Mouse (Mus musculus) myocyte (in vitro differentiated cells): ENCODE results near the gene Adcy9. TPM values are rescaled to one million over a fixed set of nuclear protein-coding genes. Genes with fewer than 3 reads are reported as not detected.

Experiments used
- H3K27me3 ChIP-seq: one replicate; pipeline ENCODE4 v1.6.1; 2011; ENCODE audit not compliant: control insufficient read depth, insufficient read depth, insufficient read length
- H3K36me3 ChIP-seq: one replicate; pipeline ENCODE4 v1.6.1; 2011; ENCODE audit not compliant: control insufficient read depth, insufficient read depth
- H3K4me2 ChIP-seq: one replicate; pipeline ENCODE4 v1.6.1; 2011; ENCODE audit warnings: low read depth, control low read depth
- H3K4me3 ChIP-seq: one replicate; pipeline ENCODE4 v1.5.1; 2011; ENCODE audit warnings: mild to moderate bottlenecking, control low read depth, moderate library complexity
- H3K79me2 ChIP-seq: one replicate; pipeline ENCODE4 v1.6.1; 2011; ENCODE audit not compliant: control insufficient read depth, insufficient read depth
- H3ac ChIP-seq: one replicate; pipeline ENCODE4 v1.6.1; 2011; ENCODE audit not compliant: control insufficient read depth, insufficient read length
- CEBPB ChIP-seq: IDR thresholded peaks from 2 replicates; pipeline ENCODE4 v1.6.1; 2011; ENCODE audit warnings: mild to moderate bottlenecking, moderate library complexity; ENCODE audit not compliant: poor library complexity, insufficient read depth, severe bottlenecking
- E2F4 ChIP-seq: IDR thresholded peaks from one replicate; pipeline ENCODE4 v1.6.1; 2011; ENCODE audit warnings: mild to moderate bottlenecking, control low read depth, moderate library complexity; ENCODE audit not compliant: insufficient read depth
- MAX ChIP-seq: IDR thresholded peaks from one replicate; pipeline ENCODE4 v1.6.1; 2011; ENCODE audit warnings: low read depth, mild to moderate bottlenecking, control low read depth
- MYOD1 ChIP-seq, 3 experiments: IDR thresholded peaks; one replicate each; pipeline ENCODE4 v1.6.1; 2011; ENCODE audit warnings: control low read depth in 2 of 3, low read depth in 2 of 3, mild to moderate bottlenecking in 2 of 3, moderate library complexity in 1 of 3; ENCODE audit not compliant: insufficient read length in 2 of 3, control insufficient read depth in 1 of 3
- MYOG ChIP-seq, 3 experiments: IDR thresholded peaks; one replicate each; pipeline ENCODE4 v1.6.1; 2011; ENCODE audit warnings: control low read depth in 2 of 3, low read depth in 2 of 3, mild to moderate bottlenecking in 2 of 3; ENCODE audit not compliant: insufficient read length in 2 of 3, control insufficient read depth in 1 of 3, insufficient read depth in 1 of 3
- POLR2A ChIP-seq: IDR thresholded peaks from one replicate; pipeline ENCODE4 v1.6.1; 2011; ENCODE audit warnings: low read depth, mild to moderate bottlenecking, control low read depth, moderate library complexity; ENCODE audit not compliant: insufficient read length
- POLR2AphosphoS2 ChIP-seq: IDR thresholded peaks from one replicate; pipeline ENCODE4 v1.6.1; 2011; ENCODE audit warnings: low read depth, control low read depth; ENCODE audit not compliant: insufficient read length
- REST ChIP-seq: IDR thresholded peaks from one replicate; pipeline ENCODE4 v1.6.1; 2011; ENCODE audit warnings: mild to moderate bottlenecking, control low read depth, moderate library complexity; ENCODE audit not compliant: insufficient read depth, insufficient read length
- SRF ChIP-seq: IDR thresholded peaks from one replicate; pipeline ENCODE4 v1.6.1; 2011; ENCODE audit warnings: low read depth; ENCODE audit not compliant: control insufficient read depth, insufficient read length
- TCF12 ChIP-seq: IDR thresholded peaks from one replicate; pipeline ENCODE4 v1.6.1; 2011; ENCODE audit warnings: mild to moderate bottlenecking, control low read depth; ENCODE audit not compliant: poor library complexity, insufficient read depth, severe bottlenecking
- TCF3 ChIP-seq: IDR thresholded peaks from one replicate; pipeline ENCODE4 v1.6.1; 2011; ENCODE audit warnings: low read depth, control low read depth; ENCODE audit not compliant: insufficient read length
- USF1 ChIP-seq: IDR thresholded peaks from one replicate; pipeline ENCODE4 v1.6.1; 2011; ENCODE audit warnings: low read depth, mild to moderate bottlenecking, control low read depth, moderate library complexity
- polyA plus RNA-seq: library from polyadenylated mRNA; unstranded; fragments of >200 nt; fragmentation: generic; extraction: Trizol; gene quantifications from one replicate; pipeline ENCODE4 v1.2.1, GENCODE M21; 2012; ENCODE audit warnings: missing spikeins

The Adcy9 gene
- polyA plus RNA-seq, 1 experiment = 4.6 TPM

- no peak overlapping the region for H3K4me3 ChIP-seq
- no peaks in the 10 kb centered on the region for H3K36me3 ChIP-seq
- TF ChIP-seq MYOG (IDR thresholded peaks at IDR 0.05; ENCODE audit: control insufficient read depth in 1 of 3, insufficient read depth in 1 of 3, insufficient read length in 2 of 3, low read depth in 2 of 3) (no peak), POLR2A (no peak), CEBPB (no peak), POLR2AphosphoS2 (no peak), REST (no peak), USF1 (no peak), SRF (no peak), MAX (no peak)
- H3ac ChIP-seq = no peak overlapping the region
- H3K27me3 ChIP-seq = no peaks in the 10 kb centered on the region
- H3K79me2 ChIP-seq = no peaks in the 10 kb centered on the region
- H3K4me2 ChIP-seq = no peak overlapping the region
Observed at GRCm38 (mm10) chr16:4281470-4281869, 138.8 kb downstream of the Adcy9 start.

GRCm38 (mm10) chr16:4280949-4281348 is 139.3 kb downstream of the Adcy9 start:
- TF ChIP-seq MAX (no peak), REST (no peak), TCF3 (no peak), CEBPB (no peak), POLR2A (no peak), MYOD1 (IDR thresholded peaks at IDR 0.05; ENCODE audit: control insufficient read depth in 1 of 3, insufficient read length in 2 of 3, low read depth in 2 of 3) (no peak), TCF12 (no peak), SRF (no peak), MYOG (IDR thresholded peaks at IDR 0.05; ENCODE audit: control insufficient read depth in 1 of 3, insufficient read depth in 1 of 3, insufficient read length in 2 of 3, low read depth in 2 of 3) (no peak), E2F4 (no peak), USF1 (no peak), POLR2AphosphoS2 (no peak)
- no peak overlapping the region for H3K4me3 ChIP-seq
- no peaks in the 10 kb centered on the region for H3K27me3 ChIP-seq
- H3ac ChIP-seq = no peak overlapping the region
- H3K79me2 ChIP-seq = no peaks in the 10 kb centered on the region
- H3K4me2 ChIP-seq = no peak overlapping the region
- H3K36me3 ChIP-seq = no peaks in the 10 kb centered on the region

- TF ChIP-seq SRF (no peak), REST (no peak), TCF3 (no peak), TCF12 (no peak), MYOG (IDR thresholded peaks at IDR 0.05; ENCODE audit: control insufficient read depth in 1 of 3, insufficient read depth in 1 of 3, insufficient read length in 2 of 3, low read depth in 2 of 3) (no peak), POLR2A (no peak), MYOD1 (IDR thresholded peaks at IDR 0.05; ENCODE audit: control insufficient read depth in 1 of 3, insufficient read length in 2 of 3, low read depth in 2 of 3) (no peak), MAX (no peak), CEBPB (no peak), E2F4 (no peak), USF1 (no peak), POLR2AphosphoS2 (no peak)
- no peaks in the 10 kb centered on the region for H3K27me3 ChIP-seq
- no peak overlapping the region for H3K4me3 ChIP-seq
- H3K79me2 ChIP-seq = no peaks in the 10 kb centered on the region
- H3K36me3 ChIP-seq = no peaks in the 10 kb centered on the region
- no peak overlapping the region for H3ac ChIP-seq
- H3K4me2 ChIP-seq = no peak overlapping the region
Observed at GRCm38 (mm10) chr16:4279601-4280000, 140.7 kb downstream of the Adcy9 start.

DNA sequence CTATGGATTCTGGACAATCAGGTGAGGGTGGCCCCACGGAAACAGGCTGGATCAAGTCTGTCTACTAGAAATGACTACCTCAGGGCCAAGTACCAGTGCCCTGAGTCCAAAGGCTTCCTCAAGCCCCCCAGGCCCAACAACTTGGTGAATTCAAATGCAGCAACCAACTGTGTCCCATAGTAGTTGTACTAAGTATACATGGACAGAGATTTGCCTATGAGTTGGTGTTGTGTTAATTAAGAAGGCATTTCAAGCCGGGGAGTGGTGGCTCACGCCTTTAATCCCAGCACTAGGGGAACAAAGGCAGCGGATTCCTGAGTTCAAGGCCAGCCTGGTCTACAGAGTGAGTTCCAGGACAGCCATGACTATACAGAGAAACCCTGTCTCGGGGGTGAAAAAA is 143.7 kb downstream of the Adcy9 start:
- H3ac ChIP-seq = no peak overlapping the region
- no peaks in the 10 kb centered on the region for H3K79me2 ChIP-seq
- no peak overlapping the region for H3K4me2 ChIP-seq
- no peak overlapping the region for H3K4me3 ChIP-seq
- no peaks in the 10 kb centered on the region for H3K36me3 ChIP-seq
- H3K27me3 ChIP-seq = no peaks in the 10 kb centered on the region
- TF ChIP-seq MAX (no peak), MYOD1 (IDR thresholded peaks at IDR 0.05; ENCODE audit: control insufficient read depth in 1 of 3, insufficient read length in 2 of 3, low read depth in 2 of 3) (no peak), E2F4 (no peak), TCF12 (no peak), SRF (no peak), MYOG (IDR thresholded peaks at IDR 0.05; ENCODE audit: control insufficient read depth in 1 of 3, insufficient read depth in 1 of 3, insufficient read length in 2 of 3, low read depth in 2 of 3) (no peak), CEBPB (no peak), POLR2AphosphoS2 (no peak), TCF3 (no peak), REST (no peak), USF1 (no peak), POLR2A (no peak)
